Mouse (Mus musculus): ENCODE data around the gene Prss50. TPM values are rescaled to one million over a fixed set of nuclear protein-coding genes. Genes with fewer than 3 reads are reported as not detected.

Prss50 gene
- total and polyA plus RNA-seq, 3 experiments: not detected

GRCm38 (mm10) chr9:110907201-110907837 is 49.6 kb downstream of the Prss50 start:
- TF ChIP-seq MEF2A (IDR thresholded peaks at IDR 0.05; ENCODE audit: extremely low read depth, insufficient replicate concordance, low read depth, low read length, poor library complexity, severe bottlenecking) (no peak), MAX (IDR thresholded peaks at IDR 0.05; ENCODE audit: low read length) (no peak), MAFK (IDR thresholded peaks at IDR 0.05; ENCODE audit: borderline replicate concordance, low read depth, low read length) (no peak), GATA1 (IDR thresholded peaks at IDR 0.05; ENCODE audit: low read depth, low read length) (no peak), POLR2AphosphoS5 (IDR thresholded peaks at IDR 0.05; ENCODE audit: borderline replicate concordance, low read depth, low read length) (no peak), ZC3H11A (IDR thresholded peaks at IDR 0.05; ENCODE audit: low read depth, low read length) (no peak), GABPA (IDR thresholded peaks at IDR 0.05; ENCODE audit: low read depth, low read length) (no peak), MAZ (IDR thresholded peaks at IDR 0.05; ENCODE audit: low read depth, low read length) (no peak), SIN3A (IDR thresholded peaks at IDR 0.05; ENCODE audit: low read length) (no peak), UBTF (IDR thresholded peaks at IDR 0.05; ENCODE audit: borderline replicate concordance, insufficient read depth, low read depth, low read length) (no peak), ZKSCAN1 (IDR thresholded peaks at IDR 0.05; ENCODE audit: low read depth, low read length) (no peak), TCF12 (IDR thresholded peaks at IDR 0.05; ENCODE audit: low read depth, low read length) (no peak), MYC (IDR thresholded peaks at IDR 0.05; ENCODE audit: low read depth, low read length) (no peak), JUND (IDR thresholded peaks at IDR 0.05; ENCODE audit: low read depth, low read length) (no peak)
- Histone ChIP-seq H3K4me1 (ENCODE audit: control insufficient read depth in 1 of 2, insufficient read depth in 2 of 2, low read length in 2 of 2) (no peaks in the 10 kb centered on the region), H3K9ac (ENCODE audit: control insufficient read depth, low read depth, low read length, poor library complexity, severe bottlenecking) (no peak overlapping the region), H3K79me2 (ENCODE audit: control insufficient read depth, insufficient read depth, low read length, poor library complexity) (no peaks in the 10 kb centered on the region), H3K27me3 (ENCODE audit: control insufficient read depth in 1 of 2, insufficient read depth in 2 of 2, low read length in 2 of 2) (no peaks in the 10 kb centered on the region), H3K4me3 (ENCODE audit: control insufficient read depth in 1 of 2, insufficient read depth in 1 of 2, low read depth in 2 of 2, low read length in 2 of 2) (no peak overlapping the region), H3K27ac (ENCODE audit: control insufficient read depth, low read depth, low read length) (no peak overlapping the region), H3K36me3 (ENCODE audit: control insufficient read depth in 1 of 2, insufficient read depth in 2 of 2, low read length in 2 of 2) (no peaks in the 10 kb centered on the region), H3K9me3 (replicated peaks; ENCODE audit: insufficient read depth, low read length) (no peaks in the 10 kb centered on the region)
- DNase-seq (ENCODE audit: low read depth, low spot score): no peak

- Histone ChIP-seq H3K27me3 (ENCODE audit: control insufficient read depth in 1 of 2, insufficient read depth in 2 of 2, low read length in 2 of 2) (no peaks in the 10 kb centered on the region), H3K9me3 (replicated peaks; ENCODE audit: insufficient read depth, low read length) (no peaks in the 10 kb centered on the region), H3K4me1 (ENCODE audit: control insufficient read depth in 1 of 2, insufficient read depth in 2 of 2, low read length in 2 of 2) (no peaks in the 10 kb centered on the region), H3K27ac (ENCODE audit: control insufficient read depth, low read depth, low read length) (no peak overlapping the region), H3K79me2 (ENCODE audit: control insufficient read depth, insufficient read depth, low read length, poor library complexity) (no peaks in the 10 kb centered on the region), H3K36me3 (ENCODE audit: control insufficient read depth in 1 of 2, insufficient read depth in 2 of 2, low read length in 2 of 2) (no peaks in the 10 kb centered on the region), H3K4me3 (ENCODE audit: control insufficient read depth in 1 of 2, insufficient read depth in 1 of 2, low read depth in 2 of 2, low read length in 2 of 2) (no peak overlapping the region), H3K9ac (ENCODE audit: control insufficient read depth, low read depth, low read length, poor library complexity, severe bottlenecking) (no peak overlapping the region)
- no peak for DNase-seq (ENCODE audit: low read depth, low spot score)
- no peak for TF ChIP-seq USF2 (IDR thresholded peaks at IDR 0.05; ENCODE audit: borderline replicate concordance in 1 of 2, insufficient read depth in 1 of 2, low read depth in 1 of 2, low read length in 2 of 2)
- no peak for TF ChIP-seq SMC3 (IDR thresholded peaks at IDR 0.05; ENCODE audit: low read depth, low read length)
- no peak for TF ChIP-seq UBTF (IDR thresholded peaks at IDR 0.05; ENCODE audit: borderline replicate concordance, insufficient read depth, low read depth, low read length)
- TF ChIP-seq MYC (IDR thresholded peaks at IDR 0.05; ENCODE audit: low read depth, low read length): no peak
- TF ChIP-seq POLR2A (IDR thresholded peaks at IDR 0.05; ENCODE audit: control insufficient read depth in 1 of 2, insufficient read depth in 1 of 2, low read depth in 1 of 2, low read length in 2 of 2, poor library complexity in 1 of 2): no peak
- TF ChIP-seq ZNF384 (IDR thresholded peaks at IDR 0.05; ENCODE audit: low read depth, low read length): no peak
- no peak for TF ChIP-seq CTCF (IDR thresholded peaks at IDR 0.05 in 2 of 3, conservative IDR thresholded peaks at IDR 0.05 in 1 of 3; ENCODE audit: control insufficient read depth in 1 of 3, insufficient read depth in 1 of 3, low read depth in 2 of 3, low read length in 3 of 3, poor library complexity in 1 of 3, severe bottlenecking in 1 of 3)
- no peak for TF ChIP-seq MAFK (IDR thresholded peaks at IDR 0.05; ENCODE audit: borderline replicate concordance, low read depth, low read length)
- TF ChIP-seq GATA1 (IDR thresholded peaks at IDR 0.05; ENCODE audit: low read depth, low read length): no peak
- TF ChIP-seq HCFC1 (IDR thresholded peaks at IDR 0.05; ENCODE audit: low read depth, low read length): no peak
- TF ChIP-seq POLR2AphosphoS5 (IDR thresholded peaks at IDR 0.05; ENCODE audit: borderline replicate concordance, low read depth, low read length): no peak
- no peak for TF ChIP-seq BHLHE40 (IDR thresholded peaks at IDR 0.05; ENCODE audit: borderline replicate concordance, low read depth, low read length)
- no peak for TF ChIP-seq ELF1 (IDR thresholded peaks at IDR 0.05; ENCODE audit: low read depth, low read length)
- no peak for TF ChIP-seq NELFE (IDR thresholded peaks at IDR 0.05; ENCODE audit: low read depth, low read length)
- TF ChIP-seq E2F4 (IDR thresholded peaks at IDR 0.05; ENCODE audit: borderline replicate concordance, low read depth, low read length): no peak
Observed at GRCm38 (mm10) chr9:110907838-110908630, 50.3 kb downstream of the Prss50 start.
